Mouse (Mus musculus) liver, embryonic 14.5 days (tissue): ENCODE data around the gene Smyd2.

Experiments used
- CTCF ChIP-seq: IDR thresholded peaks from 2 replicates; pipeline ENCODE4 v1.5.1; 2016; ENCODE audit warnings: antibody characterized with exemption, low read depth, control low read depth
- EP300 ChIP-seq: IDR thresholded peaks from 2 replicates; pipeline ENCODE4 v1.6.1; 2016; ENCODE audit warnings: antibody characterized with exemption, low read depth

DNA sequence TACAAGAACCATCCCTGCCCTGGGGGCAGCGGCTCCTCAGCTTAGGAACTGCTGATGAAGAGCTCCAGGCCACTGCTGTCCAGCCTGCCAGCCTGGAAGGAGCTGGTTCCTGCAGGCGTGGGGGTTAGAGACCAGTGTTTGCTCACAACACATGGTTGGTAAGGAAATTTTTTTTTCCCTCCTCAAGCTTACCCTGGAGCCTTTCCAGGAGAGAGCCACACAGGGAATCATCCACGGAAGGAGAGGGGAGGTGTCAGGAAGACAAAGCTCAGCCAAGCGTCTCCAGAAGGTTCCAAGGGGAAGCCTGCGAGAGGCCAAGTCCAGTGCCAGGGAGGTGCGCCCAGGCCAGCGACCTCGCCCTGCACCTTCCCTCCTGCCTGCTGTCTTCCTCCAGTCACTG lies 42.2 kb downstream of the Smyd2 start:
- TF ChIP-seq CTCF (no peak), EP300 (no peak)
